Mouse (Mus musculus): ENCODE measurements around the gene Rbms3.

GRCm38 (mm10) chr9:117059135-117059534 is 570.6 kb downstream of the Rbms3 start:
- no peak for TF ChIP-seq CTCF (IDR thresholded peaks at IDR 0.05; ENCODE audit: low read depth, low read length)
- TF ChIP-seq POLR2A (IDR thresholded peaks at IDR 0.05; ENCODE audit: extremely low read depth, insufficient read depth, low read length): no peak

Measured in liver, adult 2 months (tissue).